Mouse (Mus musculus): ENCODE measurements at regions not wholly inside any gene's neighbourhood (a gene's known extent, or its start where the extent isn't known, plus 50 kb on each side); places are given as distances from the start of the nearest gene placed in this dataset.

- H3K27ac ChIP-seq: no peak overlapping the region
- H3K4me1 ChIP-seq: no peaks in the 10 kb centered on the region
- no peak overlapping the region for H3K4me3 ChIP-seq
- H3K27me3 ChIP-seq (ENCODE audit: insufficient read depth, poor library complexity, severe bottlenecking): no peaks in the 10 kb centered on the region
- H3K9me3 ChIP-seq: no peaks in the 10 kb centered on the region
- H3K36me3 ChIP-seq: no peaks in the 10 kb centered on the region
- no peak for DNase-seq (ENCODE audit: low spot score)
- 55% methylated on average over 1 of the region's 1 CpGs for WGBS
These were observed 735.3 kb downstream of the Nap1l3 start for GRCm38 (mm10) chrX:121661913-121662312.

- no peaks in the 10 kb centered on the region for H3K4me1 ChIP-seq
- H3K27me3 ChIP-seq (ENCODE audit: insufficient read depth, poor library complexity, severe bottlenecking): no peaks in the 10 kb centered on the region
- H3K9me3 ChIP-seq: no peaks in the 10 kb centered on the region
- H3K4me3 ChIP-seq: no peak overlapping the region
- H3K27ac ChIP-seq: no peak overlapping the region
- no peaks in the 10 kb centered on the region for H3K36me3 ChIP-seq
- DNase-seq (ENCODE audit: low spot score): peak; percentile 76
- 29% methylated on average over 2 of the region's 2 CpGs for WGBS
These were observed 742.6 kb downstream of the Nap1l3 start for GRCm38 (mm10) chrX:121654582-121654981.

GRCm38 (mm10) chrX:121645548-121645947 is 751.7 kb downstream of the Nap1l3 start:
- no peak for DNase-seq (ENCODE audit: low spot score)
- WGBS: 82% methylated on average over 5 of the region's 5 CpGs
- Histone ChIP-seq H3K27ac (no peak overlapping the region), H3K27me3 (ENCODE audit: insufficient read depth, poor library complexity, severe bottlenecking) (no peaks in the 10 kb centered on the region), H3K4me3 (no peak overlapping the region), H3K4me1 (no peaks in the 10 kb centered on the region), H3K36me3 (no peaks in the 10 kb centered on the region), H3K9me3 (no peaks in the 10 kb centered on the region)

DNA sequence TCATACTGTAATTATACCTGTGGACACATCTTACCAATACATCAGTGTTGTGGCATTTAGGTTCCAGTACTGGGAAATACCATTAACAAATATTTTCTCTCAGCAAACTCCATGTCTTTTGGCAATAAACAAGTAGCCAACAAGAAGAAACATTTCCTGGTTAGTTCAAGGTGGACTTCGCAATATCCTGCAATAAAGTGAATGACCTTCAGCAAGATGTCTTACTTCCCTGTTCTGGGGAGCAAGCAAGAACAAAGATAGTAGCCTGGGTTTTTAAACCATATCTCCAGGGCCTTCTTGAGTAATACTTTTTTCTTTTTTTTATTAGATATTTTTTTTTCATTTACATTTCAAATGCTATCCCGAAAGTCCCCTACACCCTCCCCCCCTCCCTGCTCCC is 760.0 kb downstream of the Nap1l3 start:
- Histone ChIP-seq H3K4me1 (no peaks in the 10 kb centered on the region), H3K4me3 (no peak overlapping the region), H3K9me3 (no peaks in the 10 kb centered on the region), H3K27ac (no peak overlapping the region), H3K27me3 (ENCODE audit: insufficient read depth, poor library complexity, severe bottlenecking) (no peaks in the 10 kb centered on the region), H3K36me3 (no peaks in the 10 kb centered on the region)
- DNase-seq (ENCODE audit: low spot score): no peak
- WGBS: 83% methylated on average over 2 of the region's 2 CpGs

GRCm38 (mm10) chrX:121612061-121612460 is 785.1 kb downstream of the Nap1l3 start:
- Histone ChIP-seq H3K9me3 (no peaks in the 10 kb centered on the region), H3K4me3 (no peak overlapping the region), H3K4me1 (no peaks in the 10 kb centered on the region), H3K27me3 (ENCODE audit: insufficient read depth, poor library complexity, severe bottlenecking) (no peaks in the 10 kb centered on the region), H3K36me3 (no peaks in the 10 kb centered on the region), H3K27ac (no peak overlapping the region)
- WGBS: 79% methylated on average over 2 of the region's 2 CpGs
- no peak for DNase-seq (ENCODE audit: low spot score)

DNA sequence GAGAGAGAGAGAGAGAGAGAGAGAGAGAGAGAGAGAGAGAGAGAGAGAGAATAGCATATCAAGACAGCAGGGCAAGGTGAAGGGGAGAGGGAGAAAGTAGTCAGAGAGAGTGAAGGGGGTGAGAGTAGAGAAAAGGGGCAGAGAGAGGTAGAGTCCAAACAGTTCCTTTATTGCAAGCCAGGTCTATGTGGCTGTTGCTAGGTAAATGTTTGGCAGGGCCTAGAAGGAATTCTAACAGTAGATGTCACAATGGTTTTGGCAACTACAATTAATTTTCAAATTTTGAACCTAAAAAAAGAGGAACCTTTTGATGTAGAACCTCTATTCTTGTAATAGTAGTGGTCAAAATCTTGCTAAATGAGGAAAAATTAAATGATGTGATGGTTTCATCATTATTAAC is 804.3 kb downstream of the Nap1l3 start:
- Histone ChIP-seq H3K27me3 (ENCODE audit: insufficient read depth, poor library complexity, severe bottlenecking) (no peaks in the 10 kb centered on the region), H3K4me3 (no peak overlapping the region), H3K27ac (no peak overlapping the region), H3K36me3 (no peaks in the 10 kb centered on the region), H3K9me3 (no peaks in the 10 kb centered on the region), H3K4me1 (no peaks in the 10 kb centered on the region)
- DNase-seq (ENCODE audit: low spot score): no peak

All from heart, embryonic 10.5 days (tissue).